Mouse (Mus musculus): ENCODE results near the gene Glra1. TPM values are rescaled to one million over a fixed set of nuclear protein-coding genes. Genes with fewer than 3 reads are reported as not detected.

The Glra1 gene
- polyA plus RNA-seq, 1 experiment from 2014 or later, result 3.9 TPM

GRCm38 (mm10) chr11:55505485-55505884 lies 102.5 kb downstream of the Glra1 start:
- H3K9me3 ChIP-seq (replicated peaks), result no peaks in the 10 kb centered on the region
- H3K4me1 ChIP-seq, result no peaks in the 10 kb centered on the region
- no peak overlapping the region for H3K4me2 ChIP-seq (replicated peaks)
- 84% methylated on average over 3 of the region's 3 CpGs for WGBS
- peaks cover 34% of the 10 kb centered on the region for H3K36me3 ChIP-seq
- H3K4me3 ChIP-seq, result no peak overlapping the region
- no peak for ATAC-seq (ENCODE audit: low FRiP score)
- no peak overlapping the region for H3K27ac ChIP-seq
- H3K9ac ChIP-seq, result no peak overlapping the region
- H3K27me3 ChIP-seq, result no peaks in the 10 kb centered on the region

- no peak overlapping the region for H3K27ac ChIP-seq
- ATAC-seq (ENCODE audit: low FRiP score), result no peak
- WGBS, result 86% methylated on average over 5 of the region's 5 CpGs
- H3K9ac ChIP-seq, result no peak overlapping the region
- H3K27me3 ChIP-seq, result no peaks in the 10 kb centered on the region
- H3K4me2 ChIP-seq (replicated peaks), result no peak overlapping the region
- H3K4me3 ChIP-seq, result no peak overlapping the region
- peaks cover 55% of the 10 kb centered on the region for H3K36me3 ChIP-seq
- no peaks in the 10 kb centered on the region for H3K4me1 ChIP-seq
- no peaks in the 10 kb centered on the region for H3K9me3 ChIP-seq (replicated peaks)
Measured at GRCm38 (mm10) chr11:55502886-55503285, 105.1 kb downstream of the Glra1 start.

- Histone ChIP-seq H3K36me3 (peaks cover 60% of the 10 kb centered on the region), H3K27me3 (no peaks in the 10 kb centered on the region), H3K4me3 (no peak overlapping the region), H3K4me1 (no peaks in the 10 kb centered on the region), H3K9ac (no peak overlapping the region), H3K4me2 (replicated peaks) (no peak overlapping the region), H3K27ac (no peak overlapping the region), H3K9me3 (replicated peaks) (no peaks in the 10 kb centered on the region)
- WGBS, result 82% methylated on average over 8 of the region's 8 CpGs
- no peak for ATAC-seq (ENCODE audit: low FRiP score)
Measured at GRCm38 (mm10) chr11:55501955-55502531, 106.0 kb downstream of the Glra1 start.

- no peak for ATAC-seq (ENCODE audit: low FRiP score)
- 71% methylated on average over 5 of the region's 5 CpGs for WGBS
- no peaks in the 10 kb centered on the region for H3K4me1 ChIP-seq
- H3K27me3 ChIP-seq, result no peaks in the 10 kb centered on the region
- no peak overlapping the region for H3K9ac ChIP-seq
- peaks cover 86% of the 10 kb centered on the region for H3K36me3 ChIP-seq
- no peak overlapping the region for H3K27ac ChIP-seq
- no peaks in the 10 kb centered on the region for H3K9me3 ChIP-seq (replicated peaks)
- H3K4me2 ChIP-seq (replicated peaks), result no peak overlapping the region
- no peak overlapping the region for H3K4me3 ChIP-seq
Measured at GRCm38 (mm10) chr11:55497885-55498284, 110.1 kb downstream of the Glra1 start.

- H3K4me3 ChIP-seq, result no peak overlapping the region
- H3K4me2 ChIP-seq (replicated peaks), result no peak overlapping the region
- no peak overlapping the region for H3K9ac ChIP-seq
- ATAC-seq (ENCODE audit: low FRiP score), result no peak
- H3K27me3 ChIP-seq, result no peaks in the 10 kb centered on the region
- H3K36me3 ChIP-seq, result peaks cover 89% of the 10 kb centered on the region
- WGBS, result 87% methylated on average over 6 of the region's 6 CpGs
- no peaks in the 10 kb centered on the region for H3K9me3 ChIP-seq (replicated peaks)
- no peak overlapping the region for H3K27ac ChIP-seq
- no peaks in the 10 kb centered on the region for H3K4me1 ChIP-seq
Measured at GRCm38 (mm10) chr11:55496158-55496557, 111.8 kb downstream of the Glra1 start.

GRCm38 (mm10) chr11:55485443-55485842 lies 122.6 kb downstream of the Glra1 start:
- no peak overlapping the region for H3K9ac ChIP-seq
- H3K36me3 ChIP-seq, result peaks cover 58% of the 10 kb centered on the region
- no peaks in the 10 kb centered on the region for H3K27me3 ChIP-seq
- H3K4me2 ChIP-seq (replicated peaks), result no peak overlapping the region
- WGBS, result 98% methylated on average over 7 of the region's 7 CpGs
- H3K27ac ChIP-seq, result no peak overlapping the region
- H3K4me1 ChIP-seq, result no peaks in the 10 kb centered on the region
- no peak overlapping the region for H3K4me3 ChIP-seq
- no peak for ATAC-seq (ENCODE audit: low FRiP score)
- no peaks in the 10 kb centered on the region for H3K9me3 ChIP-seq (replicated peaks)

GRCm38 (mm10) chr11:55473219-55473618 lies 134.8 kb downstream of the Glra1 start:
- H3K9me3 ChIP-seq (replicated peaks), result no peaks in the 10 kb centered on the region
- H3K4me1 ChIP-seq, result peaks cover 22% of the 10 kb centered on the region
- H3K9ac ChIP-seq, result no peak overlapping the region
- H3K36me3 ChIP-seq, result peaks cover 10% of the 10 kb centered on the region; the same call in 1 of the 2 replicates
- no peak overlapping the region for H3K4me2 ChIP-seq (replicated peaks)
- no peak overlapping the region for H3K4me3 ChIP-seq
- WGBS, result 97% methylated on average over 3 of the region's 3 CpGs
- H3K27me3 ChIP-seq, result no peaks in the 10 kb centered on the region
- ATAC-seq (ENCODE audit: low FRiP score), result no peak
- H3K27ac ChIP-seq, result no peak overlapping the region

- Histone ChIP-seq H3K4me3 (peak overlapping the region; percentile 99; the same call in 1 of the 2 replicates), H3K9me3 (replicated peaks) (no peaks in the 10 kb centered on the region), H3K4me2 (replicated peaks) (peak overlapping the region; percentile 84), H3K9ac (no peak overlapping the region), H3K36me3 (peaks cover 10% of the 10 kb centered on the region; the same call in 1 of the 2 replicates), H3K4me1 (peaks cover 22% of the 10 kb centered on the region), H3K27ac (no peak overlapping the region), H3K27me3 (no peaks in the 10 kb centered on the region)
- 95% methylated on average over 7 of the region's 7 CpGs for WGBS
- no peak for ATAC-seq (ENCODE audit: low FRiP score)
Measured at GRCm38 (mm10) chr11:55471467-55471866, 136.5 kb downstream of the Glra1 start.

GRCm38 (mm10) chr11:55470761-55471160 lies 137.2 kb downstream of the Glra1 start:
- Histone ChIP-seq H3K27me3 (no peaks in the 10 kb centered on the region), H3K9ac (peak overlapping the region; percentile 99; the same call in 1 of the 2 replicates), H3K36me3 (peaks cover 10% of the 10 kb centered on the region; the same call in 1 of the 2 replicates), H3K27ac (no peak overlapping the region), H3K4me3 (peak overlapping the region; percentile 99), H3K4me2 (replicated peaks) (peak overlapping the region; percentile 84), H3K4me1 (peaks cover 20% of the 10 kb centered on the region), H3K9me3 (replicated peaks) (no peaks in the 10 kb centered on the region)
- WGBS, result 64% methylated on average over 8 of the region's 8 CpGs
- no peak for ATAC-seq (ENCODE audit: low FRiP score)

- WGBS, result under 1% methylated on average over 46 of the region's 46 CpGs
- peak overlapping the region; percentile 84 for H3K27ac ChIP-seq
- H3K4me1 ChIP-seq, result peaks cover 18% of the 10 kb centered on the region
- peak overlapping the region; percentile 99 for H3K4me3 ChIP-seq
- no peaks in the 10 kb centered on the region for H3K27me3 ChIP-seq
- peaks cover 10% of the 10 kb centered on the region; the same call in 1 of the 2 replicates for H3K36me3 ChIP-seq
- peak overlapping the region; percentile 99 for H3K9ac ChIP-seq
- H3K9me3 ChIP-seq (replicated peaks), result no peaks in the 10 kb centered on the region
- ATAC-seq (ENCODE audit: low FRiP score), result peak; percentile 49; the same call in 1 of the 2 replicates
- peak overlapping the region; percentile 84 for H3K4me2 ChIP-seq (replicated peaks)
Measured at GRCm38 (mm10) chr11:55469923-55470691, 137.9 kb downstream of the Glra1 start.

GRCm38 (mm10) chr11:55469048-55469843 lies 138.8 kb downstream of the Glra1 start, which contains the start of gene G3bp1:
TSS of gene G3bp1 (plus strand) at chr11:55469685.
- Histone ChIP-seq H3K4me2 (replicated peaks) (peak within 1 kb of the TSS; percentile 84), H3K36me3 (peaks cover 5% of the 10 kb centered on the region; the same call in 1 of the 2 replicates), H3K4me1 (peaks cover 18% of the 10 kb centered on the region), H3K9me3 (replicated peaks) (no peaks in the 10 kb centered on the region), H3K4me3 (peak within 1 kb of the TSS; percentile 99), H3K27ac (peak within 1 kb of the TSS; percentile 92), H3K27me3 (no peaks in the 10 kb centered on the region), H3K9ac (peak within 1 kb of the TSS; percentile 99)
- under 1% methylated on average over 47 of the region's 57 CpGs for WGBS
- peak; percentile 99 for ATAC-seq (ENCODE audit: low FRiP score)

GRCm38 (mm10) chr11:55468611-55469047 lies 139.4 kb downstream of the Glra1 start:
- ATAC-seq (ENCODE audit: low FRiP score), result no peak
- Histone ChIP-seq H3K4me3 (peak overlapping the region; percentile 99), H3K27ac (peak overlapping the region; percentile 92), H3K9me3 (replicated peaks) (no peaks in the 10 kb centered on the region), H3K27me3 (no peaks in the 10 kb centered on the region), H3K36me3 (no peaks in the 10 kb centered on the region; the same call in 1 of the 2 replicates), H3K4me1 (peaks cover 18% of the 10 kb centered on the region), H3K4me2 (replicated peaks) (peak overlapping the region; percentile 71), H3K9ac (peak overlapping the region; percentile 82)
- WGBS, result 4% methylated on average over 17 of the region's 17 CpGs
